Mouse (Mus musculus) lung, embryonic 14.5 days (tissue): ENCODE measurements at regions not wholly inside any gene's neighbourhood (a gene's known extent, or its start where the extent isn't known, plus 50 kb on each side); places are given as distances from the start of the nearest gene placed in this dataset.

Experiments used
- ATAC-seq: fragments of 200-750 bp; cut with Nextera tagmentation; 2 replicates; pipeline ENCODE4 v1.8.0; 2017; ENCODE audit warnings: mild to moderate bottlenecking, moderate TSS enrichment, moderate library complexity; ENCODE audit not compliant: insufficient read depth
- DNase-seq: peaks from one replicate; pipeline ENCODE4 v3.0.0-alpha.2; 2015
- H3K27ac ChIP-seq: fragments of 300-500 bp; sonication (generic); 2 replicates; pipeline ENCODE4 v1.5.1; 2014; ENCODE audit warnings: low read depth, mild to moderate bottlenecking, moderate library complexity
- H3K27me3 ChIP-seq: fragments of 300-500 bp; sonication (generic); 2 replicates; pipeline ENCODE4 v1.6.1; 2014; ENCODE audit warnings: low read length, control low read depth; ENCODE audit not compliant: insufficient read depth
- H3K36me3 ChIP-seq: fragments of 300-500 bp; sonication (generic); 2 replicates; pipeline ENCODE4 v1.6.1; 2014; ENCODE audit warnings: control low read depth; ENCODE audit not compliant: insufficient read depth
- H3K4me1 ChIP-seq: fragments of 300-500 bp; sonication (generic); 2 replicates; pipeline ENCODE4 v1.6.1; 2014; ENCODE audit warnings: antibody characterized with exemption, control low read depth; ENCODE audit not compliant: insufficient read depth
- H3K4me2 ChIP-seq: fragments of 300-500 bp; sonication (generic); 2 replicates; pipeline ENCODE4 v1.6.1; 2014; ENCODE audit warnings: mild to moderate bottlenecking
- H3K4me3 ChIP-seq: fragments of 300-500 bp; sonication (generic); 2 replicates; pipeline ENCODE4 v1.5.1; 2014; ENCODE audit warnings: low read depth, low read length
- H3K9ac ChIP-seq: fragments of 300-500 bp; sonication (generic); 2 replicates; pipeline ENCODE4 v1.6.1; 2014
- H3K9me3 ChIP-seq: fragments of 300-500 bp; sonication (generic); 2 replicates; pipeline ENCODE4 v1.6.1; 2016; ENCODE audit warnings: low read depth, low read length, control low read depth
- CTCF ChIP-seq: IDR thresholded peaks from 2 replicates; pipeline ENCODE4 v1.5.1; 2016; ENCODE audit warnings: antibody characterized with exemption, low read depth
- WGBS: fragments of 180-500 bp; shearing (Covaris S2); extraction: QIAGEN DNeasy Blood & Tissue Kit; methylation state at CpG from one replicate; pipeline ENCODE4 v1.1.7; 2014; 5-methylcytosine and 5-hydroxymethylcytosine counted together

- DNase-seq (no peak), ATAC-seq (no peak)
- H3K4me1 ChIP-seq: no peaks in the 10 kb centered on the region
- no peak overlapping the region for H3K4me2 ChIP-seq
- no peaks in the 10 kb centered on the region for H3K9me3 ChIP-seq
- TF ChIP-seq CTCF: no peak
- no peak overlapping the region for H3K9ac ChIP-seq
- no peak overlapping the region for H3K27ac ChIP-seq
- no peaks in the 10 kb centered on the region for H3K36me3 ChIP-seq
- 68% methylated on average over 7 of the region's 7 CpGs for WGBS
- no peak overlapping the region for H3K4me3 ChIP-seq
- no peaks in the 10 kb centered on the region for H3K27me3 ChIP-seq
Measured at GRCm38 (mm10) chr10:96211189-96211588, 74.8 kb downstream of the Gm5426 start.

GRCm38 (mm10) chr10:96213876-96214275 is 77.5 kb downstream of the Gm5426 start:
- H3K36me3 ChIP-seq: no peaks in the 10 kb centered on the region
- H3K4me3 ChIP-seq: no peak overlapping the region
- H3K9me3 ChIP-seq: no peaks in the 10 kb centered on the region
- H3K9ac ChIP-seq: no peak overlapping the region
- ATAC-seq (peak; percentile 89), DNase-seq (peak; percentile 99)
- no peak overlapping the region for H3K4me2 ChIP-seq
- WGBS: 2% methylated on average over 10 of the region's 10 CpGs
- H3K27me3 ChIP-seq: no peaks in the 10 kb centered on the region
- peak; percentile 89 for TF ChIP-seq CTCF
- no peaks in the 10 kb centered on the region for H3K4me1 ChIP-seq
- H3K27ac ChIP-seq: no peak overlapping the region

- no peak overlapping the region for H3K4me3 ChIP-seq
- H3K4me1 ChIP-seq: no peaks in the 10 kb centered on the region
- DNase-seq (no peak), ATAC-seq (peak; percentile 37; the same call in 1 of the 2 replicates)
- WGBS: 51% methylated on average over 7 of the region's 7 CpGs
- no peak overlapping the region for H3K9ac ChIP-seq
- no peak for TF ChIP-seq CTCF
- no peak overlapping the region for H3K4me2 ChIP-seq
- H3K27ac ChIP-seq: no peak overlapping the region
- no peaks in the 10 kb centered on the region for H3K36me3 ChIP-seq
- H3K9me3 ChIP-seq: no peaks in the 10 kb centered on the region
- no peaks in the 10 kb centered on the region for H3K27me3 ChIP-seq
Measured at GRCm38 (mm10) chr10:96214285-96214684, 77.9 kb downstream of the Gm5426 start.

GRCm38 (mm10) chr10:96214946-96215345 is 78.5 kb downstream of the Gm5426 start:
- no peaks in the 10 kb centered on the region for H3K27me3 ChIP-seq
- H3K9me3 ChIP-seq: no peaks in the 10 kb centered on the region
- no peak for ATAC-seq
- no peak for TF ChIP-seq CTCF
- no peak overlapping the region for H3K27ac ChIP-seq
- H3K4me2 ChIP-seq: no peak overlapping the region
- WGBS: 80% methylated on average over 6 of the region's 6 CpGs
- H3K4me3 ChIP-seq: no peak overlapping the region
- H3K9ac ChIP-seq: no peak overlapping the region
- no peak for DNase-seq
- H3K4me1 ChIP-seq: no peaks in the 10 kb centered on the region
- no peaks in the 10 kb centered on the region for H3K36me3 ChIP-seq

GRCm38 (mm10) chr10:96220731-96221130 is 84.3 kb downstream of the Gm5426 start:
- ATAC-seq: no peak
- TF ChIP-seq CTCF: no peak
- no peak for DNase-seq
- no peak overlapping the region for H3K27ac ChIP-seq
- H3K9me3 ChIP-seq: no peaks in the 10 kb centered on the region
- no peak overlapping the region for H3K4me2 ChIP-seq
- WGBS: 85% methylated on average over 4 of the region's 4 CpGs
- no peaks in the 10 kb centered on the region for H3K36me3 ChIP-seq
- no peaks in the 10 kb centered on the region for H3K27me3 ChIP-seq
- no peaks in the 10 kb centered on the region for H3K4me1 ChIP-seq
- H3K9ac ChIP-seq: no peak overlapping the region
- H3K4me3 ChIP-seq: no peak overlapping the region

GRCm38 (mm10) chr10:96230391-96230790 is 94.0 kb downstream of the Gm5426 start:
- Histone ChIP-seq H3K9me3 (no peaks in the 10 kb centered on the region), H3K4me3 (no peak overlapping the region), H3K36me3 (no peaks in the 10 kb centered on the region), H3K4me1 (no peaks in the 10 kb centered on the region), H3K9ac (no peak overlapping the region), H3K27me3 (no peaks in the 10 kb centered on the region), H3K4me2 (no peak overlapping the region), H3K27ac (no peak overlapping the region)
- 71% methylated on average over 8 of the region's 8 CpGs for WGBS
- TF ChIP-seq CTCF: peak; percentile 57
- ATAC-seq (no peak), DNase-seq (peak; percentile 42)

GRCm38 (mm10) chr10:96231309-96231708 is 94.9 kb downstream of the Gm5426 start:
- TF ChIP-seq CTCF: no peak
- no peaks in the 10 kb centered on the region for H3K27me3 ChIP-seq
- no peaks in the 10 kb centered on the region for H3K4me1 ChIP-seq
- no peaks in the 10 kb centered on the region for H3K36me3 ChIP-seq
- ATAC-seq (no peak), DNase-seq (no peak)
- no peak overlapping the region for H3K9ac ChIP-seq
- H3K27ac ChIP-seq: no peak overlapping the region
- H3K4me2 ChIP-seq: no peak overlapping the region
- H3K4me3 ChIP-seq: no peak overlapping the region
- 89% methylated on average over 6 of the region's 6 CpGs for WGBS
- H3K9me3 ChIP-seq: no peaks in the 10 kb centered on the region

- Histone ChIP-seq H3K9me3 (no peaks in the 10 kb centered on the region), H3K27me3 (no peaks in the 10 kb centered on the region), H3K4me2 (no peak overlapping the region), H3K27ac (no peak overlapping the region), H3K4me1 (no peaks in the 10 kb centered on the region), H3K4me3 (no peak overlapping the region), H3K9ac (no peak overlapping the region), H3K36me3 (no peaks in the 10 kb centered on the region)
- no peak for DNase-seq
- TF ChIP-seq CTCF: no peak
- 34% methylated on average over 1 of the region's 1 CpGs for WGBS
- no peak for ATAC-seq
Measured at GRCm38 (mm10) chr10:96232889-96233288, 96.5 kb downstream of the Gm5426 start.
